Mouse (Mus musculus): ENCODE measurements at regions not wholly inside any gene's neighbourhood (a gene's known extent, or its start where the extent isn't known, plus 50 kb on each side); places are given as distances from the start of the nearest gene placed in this dataset.

DNA sequence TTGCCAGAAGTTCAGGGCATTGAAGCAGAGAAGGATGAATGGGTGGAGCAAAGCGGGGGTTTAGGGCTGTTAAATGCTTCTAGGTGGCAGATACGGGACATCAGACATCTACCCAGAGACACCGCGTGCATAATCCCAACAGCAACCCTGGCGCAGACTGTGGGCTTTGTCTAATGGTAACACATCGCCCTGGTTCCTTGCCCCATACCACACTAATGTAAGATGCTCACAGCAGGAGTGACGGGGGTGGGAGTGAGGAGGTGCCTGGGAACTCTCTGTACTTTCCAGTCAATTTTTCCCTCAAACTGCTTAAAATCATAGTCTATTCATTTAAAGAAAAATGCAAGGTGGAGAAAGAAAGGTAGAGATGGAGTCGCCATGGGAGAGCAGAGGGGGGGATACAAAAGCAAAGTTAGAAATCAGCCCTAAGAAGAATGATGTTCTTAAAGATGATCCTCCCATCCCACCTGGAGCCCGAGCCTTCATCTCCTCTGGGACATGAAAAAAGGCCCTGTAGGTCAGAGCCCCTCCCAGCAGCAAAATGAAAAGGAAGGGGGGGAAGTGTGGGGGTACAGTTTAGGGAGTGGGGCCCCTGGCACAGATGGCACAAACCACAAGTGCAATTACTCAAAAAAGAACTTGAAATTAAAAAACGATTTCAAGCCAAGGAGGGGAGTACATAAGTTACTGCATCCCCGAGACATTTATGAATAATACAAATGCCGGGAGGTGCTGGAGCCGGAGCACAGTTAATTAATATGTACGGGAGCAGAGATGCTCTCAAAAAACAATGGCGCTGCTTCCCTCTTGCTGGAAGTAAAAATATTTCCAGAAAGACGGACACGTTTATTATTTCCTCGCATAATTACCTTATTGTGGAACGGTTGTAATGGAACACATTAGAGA, 167.0 kb upstream of the Sdk2 start:
- Histone ChIP-seq H3K27me3 (replicated peaks) (no peaks in the 10 kb centered on the region), H3K9ac (no peak overlapping the region), H3K27ac (0 out of 2 replicates have a peak overlapping the region, but pooled peaks have one; percentile 48), H3K9me3 (no peaks in the 10 kb centered on the region), H3K4me1 (peaks cover 18% of the 10 kb centered on the region), H3K4me2 (0 out of 2 replicates have a peak overlapping the region, but pooled peaks have one; percentile 11), H3K4me3 (no peak overlapping the region), H3K36me3 (replicated peaks) (no peaks in the 10 kb centered on the region)
- WGBS, result 63% methylated on average over 19 of the region's 19 CpGs
- no peak for ATAC-seq (replicated peaks)

DNA sequence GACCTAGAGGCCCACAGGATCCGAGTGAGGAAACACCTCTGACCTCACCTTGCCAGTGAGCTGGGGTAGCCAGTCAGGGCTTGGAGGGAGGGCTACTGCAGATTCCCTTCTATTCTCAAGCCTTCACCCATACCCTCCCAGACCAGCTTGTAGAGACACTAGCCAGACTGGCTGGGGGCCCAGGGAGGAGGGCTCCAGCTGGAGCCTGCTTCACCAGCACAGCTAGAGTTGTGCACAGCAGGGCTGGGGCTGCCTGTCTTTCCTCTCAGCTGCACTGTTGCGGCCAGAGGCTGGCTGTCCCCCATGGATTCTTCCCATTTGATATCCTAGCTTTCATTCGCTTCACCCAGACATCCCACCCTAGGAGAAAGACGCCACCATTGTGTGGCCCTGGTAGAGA, 165.0 kb upstream of the Sdk2 start:
- H3K4me1 ChIP-seq, result peaks cover 16% of the 10 kb centered on the region
- H3K27me3 ChIP-seq (replicated peaks), result no peaks in the 10 kb centered on the region
- no peak overlapping the region for H3K27ac ChIP-seq
- 56% methylated on average over 4 of the region's 4 CpGs for WGBS
- H3K4me2 ChIP-seq, result no peak overlapping the region
- H3K9me3 ChIP-seq, result no peaks in the 10 kb centered on the region
- ATAC-seq (replicated peaks), result no peak
- no peak overlapping the region for H3K9ac ChIP-seq
- H3K36me3 ChIP-seq (replicated peaks), result no peaks in the 10 kb centered on the region
- no peak overlapping the region for H3K4me3 ChIP-seq

DNA sequence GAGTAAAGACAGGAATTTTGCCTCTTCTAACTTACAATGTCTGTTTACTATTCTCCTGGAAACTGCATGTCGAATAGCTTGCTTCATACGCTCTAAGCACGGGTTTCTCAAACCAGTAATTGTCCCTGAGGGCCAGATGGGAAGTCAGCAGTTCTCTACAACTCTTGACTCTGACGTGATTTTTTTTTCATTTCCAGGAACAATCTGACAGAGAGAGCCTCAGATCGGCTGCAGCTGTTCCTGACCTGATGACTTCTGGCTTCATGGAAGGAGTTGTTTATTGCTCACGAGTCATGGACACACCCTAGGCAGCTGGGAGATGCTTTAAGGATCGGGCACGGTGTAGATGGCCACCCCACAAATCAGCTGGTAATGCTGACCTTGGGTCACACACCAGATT, 162.9 kb upstream of the Sdk2 start:
- no peak overlapping the region for H3K4me2 ChIP-seq
- H3K36me3 ChIP-seq (replicated peaks), result no peaks in the 10 kb centered on the region
- no peaks in the 10 kb centered on the region for H3K27me3 ChIP-seq (replicated peaks)
- ATAC-seq (replicated peaks), result no peak
- no peaks in the 10 kb centered on the region for H3K9me3 ChIP-seq
- H3K4me1 ChIP-seq, result peaks cover 16% of the 10 kb centered on the region
- no peak overlapping the region for H3K9ac ChIP-seq
- WGBS, result 81% methylated on average over 8 of the region's 8 CpGs
- H3K4me3 ChIP-seq, result no peak overlapping the region
- H3K27ac ChIP-seq, result no peak overlapping the region

DNA sequence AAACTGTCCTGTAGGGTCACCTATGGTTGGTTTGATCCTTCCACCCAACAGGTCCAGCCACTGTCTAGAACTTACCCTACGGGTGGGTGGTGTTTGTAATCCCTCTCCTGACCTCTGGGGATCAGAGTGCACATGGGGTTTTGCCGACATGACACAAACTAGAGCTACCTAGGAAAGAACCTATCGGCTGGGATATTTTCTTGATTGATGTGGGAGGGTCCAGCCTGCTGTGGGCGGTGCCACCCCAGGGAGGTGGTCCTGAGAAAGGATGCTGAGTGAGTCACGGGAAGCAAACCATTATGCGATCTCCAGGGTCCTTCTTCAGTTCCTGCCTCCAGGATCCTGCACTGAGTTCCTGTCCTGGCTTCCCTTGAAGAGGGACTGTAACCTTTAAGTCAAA, 162.3 kb upstream of the Sdk2 start:
- no peaks in the 10 kb centered on the region for H3K36me3 ChIP-seq (replicated peaks)
- peaks cover 11% of the 10 kb centered on the region for H3K4me1 ChIP-seq
- no peaks in the 10 kb centered on the region for H3K9me3 ChIP-seq
- H3K4me3 ChIP-seq, result no peak overlapping the region
- no peak overlapping the region for H3K4me2 ChIP-seq
- no peak overlapping the region for H3K27ac ChIP-seq
- H3K9ac ChIP-seq, result no peak overlapping the region
- ATAC-seq (replicated peaks), result no peak
- 85% methylated on average over 6 of the region's 6 CpGs for WGBS
- H3K27me3 ChIP-seq (replicated peaks), result no peaks in the 10 kb centered on the region

DNA sequence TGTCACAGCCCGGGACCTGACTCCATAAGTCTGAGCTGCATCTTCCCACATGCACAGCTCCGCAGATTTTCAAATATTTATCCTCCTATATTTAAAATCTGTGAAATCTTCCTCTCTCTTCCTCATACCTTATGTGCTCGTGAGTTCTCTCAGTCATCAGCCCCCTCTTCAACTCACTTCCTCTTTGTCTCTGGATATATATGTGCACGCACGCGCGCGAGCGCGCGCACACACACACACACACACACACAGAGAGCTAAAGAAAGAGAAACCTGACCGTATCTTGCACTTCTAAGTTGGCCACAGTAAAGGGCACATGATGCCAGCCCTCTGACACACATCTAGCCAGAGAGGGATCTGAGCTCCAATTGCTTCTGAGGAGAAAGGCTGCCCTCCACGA, 159.7 kb upstream of the Sdk2 start:
- no peaks in the 10 kb centered on the region for H3K9me3 ChIP-seq
- no peak overlapping the region for H3K4me2 ChIP-seq
- H3K27me3 ChIP-seq (replicated peaks), result no peaks in the 10 kb centered on the region
- no peak overlapping the region for H3K4me3 ChIP-seq
- H3K4me1 ChIP-seq, result no peaks in the 10 kb centered on the region
- 83% methylated on average over 13 of the region's 13 CpGs for WGBS
- no peak for ATAC-seq (replicated peaks)
- no peaks in the 10 kb centered on the region for H3K36me3 ChIP-seq (replicated peaks)
- no peak overlapping the region for H3K27ac ChIP-seq
- H3K9ac ChIP-seq, result no peak overlapping the region

DNA sequence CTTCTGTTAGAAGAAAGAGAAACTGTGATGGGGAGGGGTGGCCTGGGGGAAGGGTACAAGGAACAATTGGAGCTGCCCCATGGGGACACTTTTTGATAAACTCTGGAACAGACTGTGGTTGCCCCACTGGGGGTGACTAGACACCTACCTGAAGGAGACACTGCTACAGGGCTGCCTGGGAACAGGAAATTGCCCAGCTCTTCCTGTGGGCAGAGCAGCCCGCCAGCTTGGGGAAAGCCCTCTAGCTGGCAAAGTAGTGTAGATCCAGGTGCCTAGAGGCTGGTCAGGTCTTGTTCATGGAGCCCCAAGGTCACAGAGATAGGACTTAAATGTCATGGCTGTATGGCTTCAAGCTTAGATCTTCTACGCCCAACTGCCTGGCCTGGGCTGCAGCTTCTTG, 157.9 kb upstream of the Sdk2 start:
- Histone ChIP-seq H3K4me3 (no peak overlapping the region), H3K9me3 (no peaks in the 10 kb centered on the region), H3K4me2 (no peak overlapping the region), H3K36me3 (replicated peaks) (no peaks in the 10 kb centered on the region), H3K27ac (no peak overlapping the region), H3K27me3 (replicated peaks) (no peaks in the 10 kb centered on the region), H3K9ac (no peak overlapping the region), H3K4me1 (no peaks in the 10 kb centered on the region)
- ATAC-seq (replicated peaks), result no peak
- WGBS, result 98% methylated on average over 2 of the region's 2 CpGs

DNA sequence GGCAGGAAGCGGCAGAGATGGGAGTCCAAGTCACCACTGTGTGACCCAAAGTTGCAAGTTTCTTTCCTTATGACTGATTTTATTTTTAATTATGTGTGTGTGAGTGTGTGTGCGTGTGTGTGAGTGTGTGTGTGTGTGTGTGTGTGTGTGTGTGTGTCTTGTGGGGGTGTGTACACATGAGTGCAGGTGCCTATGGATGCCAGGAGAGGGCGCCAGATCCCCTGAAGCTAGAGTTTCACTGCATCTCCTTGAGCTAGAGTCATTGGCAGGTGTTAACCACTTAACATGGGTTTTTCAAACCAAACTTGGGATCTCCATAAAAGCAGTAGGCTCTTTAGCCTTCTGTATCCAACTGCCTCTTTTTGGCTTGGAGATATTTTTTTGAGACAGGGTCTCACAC, 156.2 kb upstream of the Sdk2 start:
- H3K27me3 ChIP-seq (replicated peaks), result no peaks in the 10 kb centered on the region
- H3K9me3 ChIP-seq, result no peaks in the 10 kb centered on the region
- H3K4me1 ChIP-seq, result peaks cover 14% of the 10 kb centered on the region
- no peak overlapping the region for H3K4me3 ChIP-seq
- H3K36me3 ChIP-seq (replicated peaks), result no peaks in the 10 kb centered on the region
- H3K27ac ChIP-seq, result no peak overlapping the region
- no peak for ATAC-seq (replicated peaks)
- WGBS, result 90% methylated on average over 3 of the region's 3 CpGs
- H3K4me2 ChIP-seq, result no peak overlapping the region
- no peak overlapping the region for H3K9ac ChIP-seq

DNA sequence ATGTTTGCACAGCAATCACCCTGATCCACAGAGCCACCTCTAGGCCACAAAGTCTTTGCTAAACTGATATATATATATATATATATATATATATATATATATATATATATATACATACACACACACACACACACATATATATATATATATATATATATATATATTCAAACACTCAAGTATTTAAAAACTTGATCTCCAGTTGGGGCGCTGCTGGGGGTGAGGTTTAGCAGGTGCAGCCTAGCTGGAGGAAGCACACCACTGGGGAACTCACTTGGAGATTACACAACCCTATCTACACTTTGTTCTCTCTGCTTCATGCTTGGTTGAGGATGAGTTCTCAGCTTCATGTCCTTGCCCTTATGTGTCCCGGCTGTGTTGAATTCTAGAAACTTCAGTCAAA, 153.6 kb upstream of the Sdk2 start:
- no peak overlapping the region for H3K27ac ChIP-seq
- no peak overlapping the region for H3K9ac ChIP-seq
- H3K27me3 ChIP-seq (replicated peaks), result no peaks in the 10 kb centered on the region
- H3K36me3 ChIP-seq (replicated peaks), result no peaks in the 10 kb centered on the region
- 92% methylated on average over 2 of the region's 2 CpGs for WGBS
- no peaks in the 10 kb centered on the region for H3K9me3 ChIP-seq
- no peak for ATAC-seq (replicated peaks)
- peaks cover 36% of the 10 kb centered on the region for H3K4me1 ChIP-seq
- H3K4me2 ChIP-seq, result no peak overlapping the region
- no peak overlapping the region for H3K4me3 ChIP-seq

DNA sequence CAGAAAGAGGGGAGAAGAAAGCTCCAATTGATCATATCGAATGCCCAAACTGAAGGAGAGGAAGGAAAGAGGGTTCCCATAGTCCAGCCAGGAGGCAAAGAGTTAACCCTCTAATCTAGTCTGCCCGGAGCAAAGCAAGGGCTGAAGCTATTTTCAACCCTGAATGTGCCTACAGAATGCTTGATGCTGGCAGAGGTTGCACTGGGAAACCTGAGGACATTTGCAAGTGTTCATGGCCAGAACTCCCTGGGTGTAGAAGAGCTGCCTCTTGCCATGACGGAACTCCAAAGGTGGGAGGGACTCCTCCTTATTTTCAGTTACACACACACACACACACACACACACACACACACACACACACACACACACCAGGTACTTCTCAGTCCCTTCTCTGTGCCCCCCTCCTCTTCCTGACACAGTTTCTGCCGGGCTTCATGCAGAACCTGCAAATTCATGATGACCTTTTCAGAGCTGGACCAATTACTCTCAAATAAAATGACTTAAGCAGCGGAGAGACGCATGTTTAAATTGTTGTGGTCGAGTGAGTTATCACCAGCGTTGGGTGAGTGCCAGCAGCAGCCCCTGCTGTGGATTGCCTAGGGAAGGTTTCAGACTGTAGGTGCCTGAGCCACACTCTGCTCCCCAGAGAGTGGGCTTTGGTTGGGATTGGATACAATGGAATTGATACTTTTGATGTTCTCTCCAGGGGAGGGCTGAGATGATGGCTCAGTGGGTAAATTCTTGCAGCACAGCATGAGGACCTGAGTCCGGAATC, 152.1 kb upstream of the Sdk2 start:
- 28% methylated on average over 9 of the region's 9 CpGs for WGBS
- Histone ChIP-seq H3K27ac (no peak overlapping the region), H3K9ac (no peak overlapping the region), H3K27me3 (replicated peaks) (no peaks in the 10 kb centered on the region), H3K9me3 (no peaks in the 10 kb centered on the region), H3K4me1 (peaks cover 36% of the 10 kb centered on the region), H3K4me3 (no peak overlapping the region), H3K36me3 (replicated peaks) (no peaks in the 10 kb centered on the region), H3K4me2 (no peak overlapping the region)
- ATAC-seq (replicated peaks), result no peak

DNA sequence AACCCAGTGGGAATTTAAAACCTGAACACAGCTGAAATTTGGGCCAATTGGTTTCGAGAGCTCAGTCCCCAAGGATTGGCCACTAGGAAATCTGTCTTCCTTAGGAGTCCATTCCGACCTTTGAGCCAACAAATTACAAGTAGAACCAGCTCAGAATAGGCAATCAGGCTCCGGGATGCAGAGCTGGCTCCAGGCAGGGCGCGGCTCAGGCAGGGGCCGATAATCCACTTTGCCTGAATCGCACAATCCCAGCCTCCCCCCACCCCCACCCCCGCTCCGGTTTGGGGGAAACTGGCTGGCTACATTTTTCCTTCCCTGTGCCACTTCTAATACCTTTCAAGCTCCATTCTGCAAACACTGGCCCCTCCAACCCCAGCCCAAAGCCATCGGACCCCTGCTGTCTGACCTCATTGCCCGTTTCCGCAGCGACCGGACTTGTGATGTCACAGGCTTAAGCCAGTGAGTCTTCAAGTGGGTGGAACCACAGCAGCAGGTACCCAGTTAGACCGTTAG, 150.5 kb upstream of the Sdk2 start:
- H3K4me1 ChIP-seq, result peaks cover 36% of the 10 kb centered on the region
- no peak overlapping the region for H3K9ac ChIP-seq
- no peaks in the 10 kb centered on the region for H3K27me3 ChIP-seq (replicated peaks)
- H3K27ac ChIP-seq, result peak overlapping the region; percentile 19; the same call in 1 of the 2 replicates
- H3K4me2 ChIP-seq, result peak overlapping the region; percentile 47
- under 1% methylated on average over 15 of the region's 15 CpGs for WGBS
- ATAC-seq (replicated peaks), result peak; percentile 28; the same call in 1 of the 2 replicates
- H3K4me3 ChIP-seq, result peak overlapping the region; percentile 16; the same call in 1 of the 2 replicates
- no peaks in the 10 kb centered on the region for H3K36me3 ChIP-seq (replicated peaks)
- no peaks in the 10 kb centered on the region for H3K9me3 ChIP-seq

DNA sequence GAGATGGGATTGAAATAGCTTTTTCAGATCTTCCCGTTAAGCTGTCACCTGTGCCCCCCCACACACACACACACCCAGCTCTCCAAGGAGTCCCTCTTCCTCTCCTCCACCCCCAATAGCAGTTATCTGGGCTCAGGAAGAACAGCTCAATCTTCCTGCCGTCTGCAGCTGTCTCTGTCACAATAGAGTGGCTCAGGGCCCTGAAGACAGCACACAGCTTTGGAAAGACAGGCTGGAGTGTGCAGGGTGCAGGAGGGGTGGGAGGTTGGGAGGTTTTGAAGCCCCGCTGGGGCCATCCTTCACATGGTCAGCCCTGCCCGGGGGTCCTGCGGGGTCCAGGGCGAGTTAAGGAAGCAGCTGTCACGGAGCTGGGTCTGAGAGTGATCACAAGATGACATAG, 149.6 kb upstream of the Sdk2 start:
- Histone ChIP-seq H3K9me3 (no peaks in the 10 kb centered on the region), H3K4me1 (peaks cover 36% of the 10 kb centered on the region), H3K27ac (0 out of 2 replicates have a peak overlapping the region, but pooled peaks have one; percentile 2), H3K27me3 (replicated peaks) (no peaks in the 10 kb centered on the region), H3K36me3 (replicated peaks) (no peaks in the 10 kb centered on the region), H3K9ac (no peak overlapping the region), H3K4me3 (no peak overlapping the region), H3K4me2 (peak overlapping the region; percentile 47)
- WGBS, result 7% methylated on average over 7 of the region's 7 CpGs
- peak; percentile 56 for ATAC-seq (replicated peaks)

DNA sequence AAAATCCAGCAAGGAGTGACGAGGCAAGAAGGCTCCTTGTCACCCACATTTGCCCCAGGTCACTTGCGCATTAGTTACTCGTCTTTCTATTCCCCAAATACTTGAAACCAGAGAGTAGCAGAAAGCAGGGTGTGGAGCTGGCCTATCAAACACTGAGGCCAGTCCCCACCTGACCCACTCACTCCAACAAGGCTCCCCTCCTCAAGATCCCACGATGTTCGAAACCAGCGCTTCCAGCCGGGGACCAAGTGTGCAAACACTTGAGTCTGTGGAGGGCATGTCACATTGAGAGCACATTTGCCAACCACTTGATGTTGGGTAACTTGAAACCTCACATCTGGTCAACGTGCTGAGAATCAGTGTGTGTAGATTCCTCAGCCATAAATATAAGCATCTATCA, 148.4 kb upstream of the Sdk2 start:
- peaks cover 36% of the 10 kb centered on the region for H3K4me1 ChIP-seq
- no peak for ATAC-seq (replicated peaks)
- WGBS, result 91% methylated on average over 8 of the region's 8 CpGs

More for the DNA sequence above, 148.4 kb upstream of the Sdk2 start:
- Histone ChIP-seq H3K9ac (no peak overlapping the region), H3K4me3 (no peak overlapping the region), H3K27ac (no peak overlapping the region), H3K9me3 (no peaks in the 10 kb centered on the region), H3K36me3 (replicated peaks) (no peaks in the 10 kb centered on the region), H3K27me3 (replicated peaks) (no peaks in the 10 kb centered on the region), H3K4me2 (no peak overlapping the region)
